Mouse (Mus musculus) B cell, adult (primary cell): ENCODE results near the gene Prkar2a. TPM values are rescaled to one million over a fixed set of nuclear protein-coding genes. Genes with fewer than 3 reads are reported as not detected.

ENCODE experiments used
- total RNA-seq: library from RNA; stranded (reverse); gene quantifications from 4 replicates; pipeline ENCODE4 v1.2.4, GENCODE M21; 2023; ENCODE audit not compliant: inconsistent age

The Prkar2a gene
- total RNA-seq = 8.5 to 10.4 TPM (median 9.6 TPM) in 4 replicates

GRCm38 (mm10) chr9:108689106-108689505 is at the start of gene Prkar2a:
TSS of gene Prkar2a (plus strand) at chr9:108689314.

GRCm38 (mm10) chr9:108648611-108649560 is 40.2 kb upstream of the Prkar2a start, which contains the start of gene Arih2:
TSS of gene Arih2 (minus strand) at chr9:108649386.

GRCm38 (mm10) chr9:108661677-108662612 is 27.2 kb upstream of the Prkar2a start, which contains the start of gene Slc25a20:
TSS of gene Slc25a20 (plus strand) at chr9:108662088.

GRCm38 (mm10) chr9:108783548-108784463 is 94.7 kb downstream of the Prkar2a start, which contains the start of gene Ip6k2:
TSS of gene Ip6k2 (plus strand) at chr9:108783796.

Other genes starting within 250 kb of the Prkar2a start
- 26.7 to 37.4 TPM (median 30.9 TPM) in 4 replicates for gene Ccdc71, start 228.8 kb upstream of the Prkar2a start, total RNA-seq
- 2.2 to 5.0 TPM (median 4.3 TPM) in 4 replicates for gene Klhdc8b, start 227.7 kb upstream of the Prkar2a start, total RNA-seq
- gene Lamb2, start 209.6 kb upstream of the Prkar2a start, total RNA-seq = 0.27 to 0.93 TPM (median 0.32 TPM) in 3 of 4 replicates, not detected in the other
- 286 to 324 TPM (median 289 TPM) in 4 replicates for gene Usp19, start 198.7 kb upstream of the Prkar2a start, total RNA-seq
- 184 to 210 TPM (median 200 TPM) in 4 replicates for gene Qars, start 181.6 kb upstream of the Prkar2a start, total RNA-seq
- 213 to 222 TPM (median 216 TPM) in 4 replicates for gene Qrich1, start 172.5 kb upstream of the Prkar2a start, total RNA-seq
- 190 to 206 TPM (median 192 TPM) in 4 replicates for gene Impdh2, start 129.0 kb upstream of the Prkar2a start, total RNA-seq
- 26.7 to 34.9 TPM (median 34.0 TPM) in 4 replicates for gene Ndufaf3, start 121.9 kb upstream of the Prkar2a start, total RNA-seq
- 93.0 to 123 TPM (median 103 TPM) in 4 replicates for gene Dalrd3, start 119.4 kb upstream of the Prkar2a start, total RNA-seq
- 40.0 to 43.3 TPM (median 41.3 TPM) in 4 replicates for gene Wdr6, start 110.6 kb upstream of the Prkar2a start, total RNA-seq
- gene P4htm, start 91.6 kb upstream of the Prkar2a start, total RNA-seq = 4.6 to 7.5 TPM (median 5.5 TPM) in 4 replicates
- 146 to 163 TPM (median 155 TPM) in 4 replicates for gene Arih2, start 39.9 kb upstream of the Prkar2a start, total RNA-seq
- 14.4 to 21.3 TPM (median 19.8 TPM) in 4 replicates for gene Slc25a20, start 27.2 kb upstream of the Prkar2a start, total RNA-seq
- gene Ip6k2, start 94.5 kb downstream of the Prkar2a start, total RNA-seq = 61.0 to 68.4 TPM (median 65.1 TPM) in 4 replicates
- 15.7 to 21.5 TPM (median 17.9 TPM) in 4 replicates for gene Nckipsd, start 119.1 kb downstream of the Prkar2a start, total RNA-seq
- 0.06 to 0.09 TPM in 2 of 4 replicates, not detected in the others for gene Celsr3, start 137.0 kb downstream of the Prkar2a start, total RNA-seq
- gene Slc26a6, start 164.0 kb downstream of the Prkar2a start, total RNA-seq = 9.4 to 15.0 TPM (median 10.4 TPM) in 4 replicates
- gene Tmem89, start 225.3 kb downstream of the Prkar2a start, total RNA-seq = not detected in 4 replicates
- gene Uqcrc1, start 247.3 kb downstream of the Prkar2a start, total RNA-seq = 160 to 191 TPM (median 173 TPM) in 4 replicates